Mouse (Mus musculus) kidney, postnatal 14 days (tissue): ENCODE measurements around the gene Ovol2.
A peak's percentile ranks its signal among the peaks of the same experiment; 100 is the strongest.
"Not testable (repeated sequence)": the region's sequence is repeated elsewhere in the genome, so short reads cannot be mapped to it uniquely, and the experiment has no call there.

Experiments used
- DNase-seq: peaks from one replicate; pipeline ENCODE4 v3.0.0; 2022; ENCODE audit warnings: mixed read lengths

The Ovol2 gene

GRCm38 (mm10) chr2:144331401-144332302 is at the start of gene Ovol2:
TSS of gene Ovol2 (minus strand) at chr2:144332146.
- peak; percentile 72 for DNase-seq

GRCm38 (mm10) chr2:144381741-144382140 is 49.8 kb upstream of the Ovol2 start:
- DNase-seq: no peak

- peak; percentile 10 for DNase-seq
Observed at GRCm38 (mm10) chr2:144381293-144381692, 49.3 kb upstream of the Ovol2 start.

GRCm38 (mm10) chr2:144375063-144375703 is 43.2 kb upstream of the Ovol2 start:
- DNase-seq: no peak

GRCm38 (mm10) chr2:144373063-144373462 is 41.1 kb upstream of the Ovol2 start:
- no peak for DNase-seq

- peak; percentile 15 for DNase-seq
Observed at GRCm38 (mm10) chr2:144371566-144371965, 39.6 kb upstream of the Ovol2 start.

GRCm38 (mm10) chr2:144369511-144369910 is 37.6 kb upstream of the Ovol2 start:
- DNase-seq: peak; percentile 48

GRCm38 (mm10) chr2:144369020-144369421 is 37.1 kb upstream of the Ovol2 start:
- no peak for DNase-seq

- DNase-seq: peak; percentile 98
Observed at GRCm38 (mm10) chr2:144368400-144369019, 36.6 kb upstream of the Ovol2 start, which contains the start of the genes Kat14 and Pet117. TSS of gene Kat14 (plus strand) at chr2:144368983. TSS of gene Pet117 (plus strand) at chr2:144368996.

- DNase-seq: no peak
Observed at GRCm38 (mm10) chr2:144352843-144353242, 20.9 kb upstream of the Ovol2 start.

GRCm38 (mm10) chr2:144348525-144348924 is 16.6 kb upstream of the Ovol2 start:
- DNase-seq: no peak

- no peak for DNase-seq
Observed at GRCm38 (mm10) chr2:144343158-144343557, 11.2 kb upstream of the Ovol2 start.

- not testable (repeated sequence) for DNase-seq
Observed at GRCm38 (mm10) chr2:144338149-144338548, 6.2 kb upstream of the Ovol2 start.

GRCm38 (mm10) chr2:144337701-144338100 is 5.8 kb upstream of the Ovol2 start:
- no peak for DNase-seq

GRCm38 (mm10) chr2:144337230-144337629 is 5.3 kb upstream of the Ovol2 start:
- no peak for DNase-seq

- no peak for DNase-seq
Observed at GRCm38 (mm10) chr2:144333138-144333842, 1.3 kb upstream of the Ovol2 start.

- no peak for DNase-seq
Observed at GRCm38 (mm10) chr2:144332486-144332885, 540 bp upstream of the Ovol2 start.

GRCm38 (mm10) chr2:144330960-144331371 is 980 bp downstream of the Ovol2 start:
- peak; percentile 64 for DNase-seq

GRCm38 (mm10) chr2:144330352-144330959 is 1.5 kb downstream of the Ovol2 start:
- no peak for DNase-seq

- no peak for DNase-seq
Observed at GRCm38 (mm10) chr2:144329937-144330336, 2.0 kb downstream of the Ovol2 start.

GRCm38 (mm10) chr2:144329451-144329850 is 2.5 kb downstream of the Ovol2 start:
- DNase-seq: no peak

- DNase-seq: no peak
Observed at GRCm38 (mm10) chr2:144324218-144324617, 7.7 kb downstream of the Ovol2 start.
